Mouse (Mus musculus) gastrocnemius, adult 2 months (tissue): ENCODE data around the gene Runx2. TPM values are rescaled to one million over a fixed set of nuclear protein-coding genes. Genes with fewer than 3 reads are reported as not detected.

ENCODE experiments used
- DNase-seq: peaks from one replicate; pipeline ENCODE4 v3.0.0; 2022
- H3K27ac ChIP-seq: fragments of 200-600 bp; 2 replicates; pipeline ENCODE4 v1.8.1; 2022; ENCODE audit warnings: mild to moderate bottlenecking
- H3K4me3 ChIP-seq: fragments of 200-600 bp; 2 replicates; pipeline ENCODE4 v1.8.1; 2022; ENCODE audit warnings: mild to moderate bottlenecking, moderate library complexity
- CTCF ChIP-seq: fragments of 200-600 bp; IDR thresholded peaks from 2 replicates; pipeline ENCODE4 v1.8.1; 2022; ENCODE audit warnings: antibody characterized with exemption, mild to moderate bottlenecking, moderate library complexity
- intact Hi-C: fragments of 180-260 bp; cut with DNase I; formaldehyde crosslinking; loops from one replicate; pipeline ENCODE4 v1.15.1; 2025
- total RNA-seq, 2 experiments: library from RNA; stranded (reverse); gene quantifications; 2 replicates each; pipeline ENCODE4 v1.2.3; 2021

Runx2 gene
- total RNA-seq, 2 experiments from 2014 or later, result 0.31 to 0.59 TPM

DNA sequence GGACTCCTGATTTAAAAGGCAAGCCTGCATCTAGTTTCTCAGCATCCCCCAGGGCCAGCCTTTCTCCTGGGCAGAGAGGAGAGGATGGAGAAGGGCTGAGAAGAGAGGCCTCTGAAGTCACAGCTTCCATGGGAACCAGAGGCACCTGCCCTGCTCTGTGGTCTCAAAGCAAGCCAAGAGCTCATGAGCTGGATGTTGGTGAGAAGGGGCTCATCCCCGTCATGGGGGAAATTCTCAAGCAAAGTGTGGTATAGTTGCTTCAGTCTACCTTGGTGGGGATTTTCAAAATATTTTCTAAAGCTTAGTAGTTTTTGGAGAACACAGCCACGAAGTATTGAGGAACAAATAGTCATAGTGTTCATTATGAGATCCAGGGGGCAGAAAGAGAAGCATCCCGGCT, 357.9 kb downstream of the Runx2 start:
- TF ChIP-seq CTCF, result no peak
- no peak overlapping the region for H3K27ac ChIP-seq
- no peak overlapping the region for H3K4me3 ChIP-seq
- DNase-seq, result no peak
- intact Hi-C loops, result loop anchor here (10.0 kb wide), 1 partner anchor 192 kb away; no protein-coding TSS in a partner anchor

- intact Hi-C loops, result loop anchor here (1.0 to 10.0 kb wide), 3 partner anchors 191 to 795 kb away; no protein-coding TSS in a partner anchor
- 0 out of 2 replicates have a peak overlapping the region, but pooled peaks have one; percentile 11 for H3K4me3 ChIP-seq
- H3K27ac ChIP-seq, result no peak overlapping the region
- peak; percentile 68 for DNase-seq
- TF ChIP-seq CTCF, result peak; percentile 81
Measured at GRCm38 (mm10) chr17:44455681-44456600, 358.7 kb downstream of the Runx2 start.

DNA sequence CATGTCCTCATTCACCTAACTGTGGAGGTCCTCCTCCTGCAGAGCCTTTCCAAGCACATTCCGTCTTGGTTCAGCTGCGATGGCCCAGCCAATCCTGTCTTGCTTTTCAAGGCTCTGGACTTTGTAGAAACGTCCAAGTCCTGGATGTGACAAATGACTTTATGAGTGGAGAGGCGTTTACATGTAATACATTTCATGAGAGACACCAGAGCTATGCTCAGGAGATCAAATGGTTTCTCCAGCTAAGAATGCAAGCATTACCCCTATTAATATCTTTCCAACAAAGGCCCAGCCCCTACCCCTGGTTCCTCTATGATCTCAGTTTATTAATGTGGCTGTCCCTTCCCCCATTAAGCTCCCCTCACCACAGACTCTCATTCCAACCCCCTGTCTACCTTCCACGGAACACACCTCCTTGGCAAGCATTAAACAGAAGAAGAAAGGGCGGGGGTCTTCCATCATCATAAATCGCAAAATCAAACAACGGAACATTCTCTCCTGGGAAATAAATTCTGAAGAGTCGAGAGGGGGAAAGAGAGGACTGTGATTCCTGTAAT, 364.6 kb downstream of the Runx2 start:
- intact Hi-C loops, result loop anchor here (10.0 kb wide), 1 partner anchor 185 kb away; no protein-coding TSS in a partner anchor
- no peak overlapping the region for H3K27ac ChIP-seq
- no peak overlapping the region for H3K4me3 ChIP-seq
- no peak for TF ChIP-seq CTCF
- DNase-seq, result no peak

Other genes with a start within 250 kb of the Runx2 start
- gene Supt3, start 37.6 kb downstream of the Runx2 start, total RNA-seq, result 10 to 100 TPM; 10.2 to 10.8 TPM